Mouse (Mus musculus) myocyte (in vitro differentiated cells): ENCODE measurements around the gene Tcp1.

Source experiments
- CEBPB ChIP-seq: IDR thresholded peaks from 2 replicates; pipeline ENCODE4 v1.6.1; 2011; ENCODE audit warnings: mild to moderate bottlenecking, moderate library complexity; ENCODE audit not compliant: poor library complexity, insufficient read depth, severe bottlenecking
- E2F4 ChIP-seq: IDR thresholded peaks from one replicate; pipeline ENCODE4 v1.6.1; 2011; ENCODE audit warnings: mild to moderate bottlenecking, control low read depth, moderate library complexity; ENCODE audit not compliant: insufficient read depth
- MAX ChIP-seq: IDR thresholded peaks from one replicate; pipeline ENCODE4 v1.6.1; 2011; ENCODE audit warnings: low read depth, mild to moderate bottlenecking, control low read depth
- MYOD1 ChIP-seq, 3 experiments: IDR thresholded peaks; one replicate each; pipeline ENCODE4 v1.6.1; 2011; ENCODE audit warnings: control low read depth in 2 of 3, low read depth in 2 of 3, mild to moderate bottlenecking in 2 of 3, moderate library complexity in 1 of 3; ENCODE audit not compliant: insufficient read length in 2 of 3, control insufficient read depth in 1 of 3
- MYOG ChIP-seq, 3 experiments: IDR thresholded peaks; one replicate each; pipeline ENCODE4 v1.6.1; 2011; ENCODE audit warnings: control low read depth in 2 of 3, low read depth in 2 of 3, mild to moderate bottlenecking in 2 of 3; ENCODE audit not compliant: insufficient read length in 2 of 3, control insufficient read depth in 1 of 3, insufficient read depth in 1 of 3
- POLR2A ChIP-seq: IDR thresholded peaks from one replicate; pipeline ENCODE4 v1.6.1; 2011; ENCODE audit warnings: low read depth, mild to moderate bottlenecking, control low read depth, moderate library complexity; ENCODE audit not compliant: insufficient read length
- POLR2AphosphoS2 ChIP-seq: IDR thresholded peaks from one replicate; pipeline ENCODE4 v1.6.1; 2011; ENCODE audit warnings: low read depth, control low read depth; ENCODE audit not compliant: insufficient read length
- REST ChIP-seq: IDR thresholded peaks from one replicate; pipeline ENCODE4 v1.6.1; 2011; ENCODE audit warnings: mild to moderate bottlenecking, control low read depth, moderate library complexity; ENCODE audit not compliant: insufficient read depth, insufficient read length
- TCF12 ChIP-seq: IDR thresholded peaks from one replicate; pipeline ENCODE4 v1.6.1; 2011; ENCODE audit warnings: mild to moderate bottlenecking, control low read depth; ENCODE audit not compliant: poor library complexity, insufficient read depth, severe bottlenecking
- TCF3 ChIP-seq: IDR thresholded peaks from one replicate; pipeline ENCODE4 v1.6.1; 2011; ENCODE audit warnings: low read depth, control low read depth; ENCODE audit not compliant: insufficient read length
- USF1 ChIP-seq: IDR thresholded peaks from one replicate; pipeline ENCODE4 v1.6.1; 2011; ENCODE audit warnings: low read depth, mild to moderate bottlenecking, control low read depth, moderate library complexity

GRCm38 (mm10) chr17:12866853-12867252, 48.6 kb upstream of the Tcp1 start:
- TF ChIP-seq MYOD1 (IDR thresholded peaks at IDR 0.05; ENCODE audit: control insufficient read depth in 1 of 3, insufficient read length in 2 of 3, low read depth in 2 of 3), result no peak
- TF ChIP-seq MAX, result no peak
- TF ChIP-seq REST, result no peak
- no peak for TF ChIP-seq POLR2AphosphoS2
- peak in 1 of 3 experiments; percentile 10 for TF ChIP-seq MYOG (IDR thresholded peaks at IDR 0.05; ENCODE audit: control insufficient read depth in 1 of 3, insufficient read depth in 1 of 3, insufficient read length in 2 of 3, low read depth in 2 of 3)
- TF ChIP-seq POLR2A, result no peak
- TF ChIP-seq USF1, result no peak
- TF ChIP-seq CEBPB, result no peak
- no peak for TF ChIP-seq TCF12
- TF ChIP-seq TCF3, result no peak
- no peak for TF ChIP-seq E2F4
